Mouse (Mus musculus) urinary bladder, adult 18-20 months (tissue): ENCODE measurements at regions not wholly inside any gene's neighbourhood (a gene's known extent, or its start where the extent isn't known, plus 50 kb on each side); places are given as distances from the start of the nearest gene placed in this dataset.

Experiments
- DNase-seq, 2 experiments: peaks; one replicate each; pipeline ENCODE4 v3.0.0; 2022; ENCODE audit warnings: low spot score in 2 of 2, mixed read lengths in 2 of 2

GRCm38 (mm10) chr5:75829850-75830625 lies 148.2 kb downstream of the Kdr start:
- no peak for DNase-seq

GRCm38 (mm10) chr5:75828332-75828731 lies 149.9 kb downstream of the Kdr start:
- DNase-seq, result no peak

GRCm38 (mm10) chr5:75826283-75827098 lies 151.8 kb downstream of the Kdr start:
- no peak for DNase-seq

- no peak for DNase-seq
These were observed 152.7 kb downstream of the Kdr start for GRCm38 (mm10) chr5:75825576-75825975.

- no peak for DNase-seq
These were observed 153.6 kb downstream of the Kdr start for GRCm38 (mm10) chr5:75824660-75825059.

GRCm38 (mm10) chr5:75823646-75824045 lies 154.6 kb downstream of the Kdr start:
- DNase-seq, result no peak

- DNase-seq, result no peak
These were observed 160.9 kb downstream of the Kdr start for GRCm38 (mm10) chr5:75817396-75817795.

GRCm38 (mm10) chr5:75814393-75814984 lies 163.8 kb downstream of the Kdr start:
- no peak for DNase-seq

GRCm38 (mm10) chr5:75812686-75813085 lies 165.6 kb downstream of the Kdr start:
- DNase-seq, result no peak

GRCm38 (mm10) chr5:75808551-75809332 lies 169.5 kb downstream of the Kdr start:
- DNase-seq, result no peak

GRCm38 (mm10) chr5:75805011-75805410 lies 173.2 kb downstream of the Kdr start:
- DNase-seq, result no peak

GRCm38 (mm10) chr5:75804340-75804739 lies 173.9 kb downstream of the Kdr start:
- no peak for DNase-seq

- no peak for DNase-seq
These were observed 175.2 kb downstream of the Kdr start for GRCm38 (mm10) chr5:75803012-75803411.

- DNase-seq, result no peak
These were observed 177.9 kb downstream of the Kdr start for GRCm38 (mm10) chr5:75800040-75800989.

- no peak for DNase-seq
These were observed 178.6 kb downstream of the Kdr start for GRCm38 (mm10) chr5:75799627-75800026.

GRCm38 (mm10) chr5:75793184-75793583 lies 185.1 kb downstream of the Kdr start:
- DNase-seq, result no peak

GRCm38 (mm10) chr5:75791738-75792137 lies 186.5 kb downstream of the Kdr start:
- DNase-seq, result no peak

- no peak for DNase-seq
These were observed 190.2 kb downstream of the Kdr start for GRCm38 (mm10) chr5:75788087-75788486.

- DNase-seq, result no peak
These were observed 192.1 kb downstream of the Kdr start for GRCm38 (mm10) chr5:75786196-75786595.

- DNase-seq, result no peak
These were observed 193.2 kb downstream of the Kdr start for GRCm38 (mm10) chr5:75784998-75785593.
